In genomic region chr9:44965833-44966466, GRCm38 (mm10) we compare ENCODE assay signal across 8 mouse cellular contexts. TPM values are rescaled to one million over a fixed set of nuclear protein-coding genes. Genes with fewer than 3 reads are reported as not detected.
DNase-seq lines count a peak whose midpoint lies in the region; ATAC-seq and TF ChIP-seq lines count a peak whose summit lies in the region.

No protein-coding gene starts in this region.

- 0 out of 2 replicates have a peak, but pooled peaks cover 3% of the 10 kb centered on the region for H3K27me3 ChIP-seq in kidney, embryonic 14.5 days (ENCODE audit: control insufficient read depth, insufficient read depth, low read length)
- H3K27me3 ChIP-seq in hindbrain, embryonic 13.5 days: peaks cover 6% of the 10 kb centered on the region; the same call in 1 of the 2 replicates
- 0 out of 2 replicates have a peak, but pooled peaks cover 3% of the 10 kb centered on the region for H3K27me3 ChIP-seq in midbrain, embryonic 15.5 days (replicated peaks)

- DNase-seq in kidney, postnatal 4 days: no peak
- DNase-seq in urinary bladder, adult 2 months (ENCODE audit: low spot score): no peak
- no peak for DNase-seq in frontal cortex, postnatal 36 days (ENCODE audit: low spot score in 2 of 2)
- DNase-seq in spleen, postnatal 10 days (ENCODE audit: low spot score in 2 of 2): no peak

- 0 out of 2 replicates have a peak, but pooled peaks have one; percentile 10 for ATAC-seq in kidney, embryonic 14.5 days (ENCODE audit: low FRiP score, low TSS enrichment)
- peak; percentile 67 for ATAC-seq in hindbrain, embryonic 13.5 days (ENCODE audit: low FRiP score)
- ATAC-seq in midbrain, embryonic 15.5 days (replicated peaks): peak; percentile 68

- no peaks in the 10 kb centered on the region for H3K9me3 ChIP-seq in kidney, embryonic 14.5 days (ENCODE audit: control insufficient read depth, low read length)
- no peaks in the 10 kb centered on the region for H3K9me3 ChIP-seq in hindbrain, embryonic 13.5 days
- no peaks in the 10 kb centered on the region for H3K9me3 ChIP-seq in midbrain, embryonic 15.5 days

- no peak overlapping the region for H3K27ac ChIP-seq in kidney, embryonic 14.5 days (ENCODE audit: low read depth, low read length)
- 0 out of 2 replicates have a peak overlapping the region, but pooled peaks have one; percentile 16 for H3K27ac ChIP-seq in bone marrow macrophage, adult 2 months (ENCODE audit: insufficient read depth, low read depth, low read length)
- peak overlapping the region; percentile 71; the same call in 1 of the 2 replicates for H3K27ac ChIP-seq in hindbrain, embryonic 13.5 days
- H3K27ac ChIP-seq in midbrain, embryonic 15.5 days: peak overlapping the region; percentile 80

- peak overlapping the region; percentile 65 for H3K4me2 ChIP-seq in kidney, embryonic 14.5 days (replicated peaks; ENCODE audit: low read depth, low read length)
- peak overlapping the region; percentile 70 for H3K4me2 ChIP-seq in hindbrain, embryonic 13.5 days
- peak overlapping the region; percentile 86 for H3K4me2 ChIP-seq in midbrain, embryonic 15.5 days

- H3K9ac ChIP-seq in kidney, embryonic 14.5 days (ENCODE audit: low read depth, low read length): peak overlapping the region; percentile 19; the same call in 1 of the 2 replicates
- H3K9ac ChIP-seq in hindbrain, embryonic 13.5 days: peak overlapping the region; percentile 66; the same call in 1 of the 2 replicates
- H3K9ac ChIP-seq in midbrain, embryonic 15.5 days: peak overlapping the region; percentile 51

- H3K4me3 ChIP-seq in kidney, embryonic 14.5 days (ENCODE audit: low read length): peak overlapping the region; percentile 65
- H3K4me3 ChIP-seq in bone marrow macrophage, adult 2 months (ENCODE audit: insufficient read depth, low read length): peak overlapping the region; percentile 66
- H3K4me3 ChIP-seq in hindbrain, embryonic 13.5 days: peak overlapping the region; percentile 91
- peak overlapping the region; percentile 93 for H3K4me3 ChIP-seq in midbrain, embryonic 15.5 days

- no peak for TF ChIP-seq CTCF in bone marrow macrophage, adult 2 months (IDR thresholded peaks at IDR 0.05; ENCODE audit: low read depth, low read length)

- peaks cover 14% of the 10 kb centered on the region for H3K4me1 ChIP-seq in kidney, embryonic 14.5 days (ENCODE audit: control insufficient read depth, insufficient read depth, low read length)
- peaks cover 4% of the 10 kb centered on the region for H3K4me1 ChIP-seq in bone marrow macrophage, adult 2 months (ENCODE audit: control insufficient read depth, insufficient read depth, low read length)
- peaks cover 15% of the 10 kb centered on the region for H3K4me1 ChIP-seq in hindbrain, embryonic 13.5 days (replicated peaks)
- H3K4me1 ChIP-seq in midbrain, embryonic 15.5 days: peaks cover 15% of the 10 kb centered on the region

- H3K36me3 ChIP-seq in kidney, embryonic 14.5 days (ENCODE audit: control insufficient read depth, insufficient read depth, low read length): peaks cover 11% of the 10 kb centered on the region
- H3K36me3 ChIP-seq in hindbrain, embryonic 13.5 days: peaks cover 18% of the 10 kb centered on the region
- H3K36me3 ChIP-seq in midbrain, embryonic 15.5 days (replicated peaks): peaks cover 7% of the 10 kb centered on the region; the same call in 1 of the 2 replicates

- WGBS in kidney, embryonic 14.5 days: 17% methylated on average over 10 of the region's 10 CpGs
- 13% methylated on average over 10 of the region's 10 CpGs for WGBS in hindbrain, embryonic 13.5 days
- 13% methylated on average over 10 of the region's 10 CpGs for WGBS in midbrain, embryonic 15.5 days

- TF ChIP-seq POLR2A in bone marrow macrophage, adult 2 months (IDR thresholded peaks at IDR 0.05; ENCODE audit: borderline replicate concordance, low read depth, low read length): no peak

RNA-seq across cellular contexts. Expression of gene Ube4a, which starts 0.6 kb away (rescaled TPM):
- 25.6 and 38.2 TPM in 2 replicates for polyA plus RNA-seq in kidney, embryonic 14.5 days (2014; fragmentation: Nextera tagmentation; extraction: Ambion mirVana)
- 40.7 and 48.0 TPM in 2 replicates for polyA plus RNA-seq in bone marrow macrophage, adult 2 months (2012; ENCODE audit: insufficient read depth, insufficient read length, missing spikeins)
- 35.6 and 37.7 TPM in 2 replicates for polyA plus RNA-seq in hindbrain, embryonic 13.5 days (2015; fragmentation: Nextera tagmentation; extraction: Ambion mirVana)
- 35.7 and 40.5 TPM in 2 replicates for polyA plus RNA-seq in midbrain, embryonic 15.5 days (2015; fragmentation: Nextera tagmentation; extraction: Ambion mirVana)
- polyA plus RNA-seq in urinary bladder, adult 2 months (2012; rRNA removed): 23.2 and 29.1 TPM in 2 replicates

RNA-seq across cellular contexts. Expression of gene Cd3g, which starts 14.3 kb away (rescaled TPM):
- not detected in 2 replicates for polyA plus RNA-seq in kidney, embryonic 14.5 days (2014; fragmentation: Nextera tagmentation; extraction: Ambion mirVana)
- not detected in 2 replicates for polyA plus RNA-seq in bone marrow macrophage, adult 2 months (2012; ENCODE audit: insufficient read depth, insufficient read length, missing spikeins)
- not detected in 2 replicates for polyA plus RNA-seq in hindbrain, embryonic 13.5 days (2015; fragmentation: Nextera tagmentation; extraction: Ambion mirVana)
- not detected in 2 replicates for polyA plus RNA-seq in midbrain, embryonic 15.5 days (2015; fragmentation: Nextera tagmentation; extraction: Ambion mirVana)
- 1.5 and 1.8 TPM in 2 replicates for polyA plus RNA-seq in urinary bladder, adult 2 months (2012; rRNA removed)

RNA-seq across cellular contexts. Expression of gene Cd3d, which starts 15.6 kb away (rescaled TPM):
- polyA plus RNA-seq in kidney, embryonic 14.5 days (2014; fragmentation: Nextera tagmentation; extraction: Ambion mirVana): not detected in 2 replicates
- polyA plus RNA-seq in bone marrow macrophage, adult 2 months (2012; ENCODE audit: insufficient read depth, insufficient read length, missing spikeins): not detected in 2 replicates
- polyA plus RNA-seq in hindbrain, embryonic 13.5 days (2015; fragmentation: Nextera tagmentation; extraction: Ambion mirVana): not detected in 2 replicates
- not detected in 2 replicates for polyA plus RNA-seq in midbrain, embryonic 15.5 days (2015; fragmentation: Nextera tagmentation; extraction: Ambion mirVana)
- 0.55 and 0.68 TPM in 2 replicates for polyA plus RNA-seq in urinary bladder, adult 2 months (2012; rRNA removed)

RNA-seq across cellular contexts. Expression of gene Cd3e, which starts 43.5 kb away (rescaled TPM):
- not detected in 2 replicates for polyA plus RNA-seq in kidney, embryonic 14.5 days (2014; fragmentation: Nextera tagmentation; extraction: Ambion mirVana)
- polyA plus RNA-seq in bone marrow macrophage, adult 2 months (2012; ENCODE audit: insufficient read depth, insufficient read length, missing spikeins): not detected in 2 replicates
- polyA plus RNA-seq in hindbrain, embryonic 13.5 days (2015; fragmentation: Nextera tagmentation; extraction: Ambion mirVana): not detected in 2 replicates
- 0.09 TPM in 1 of 2 replicates, not detected in the other for polyA plus RNA-seq in midbrain, embryonic 15.5 days (2015; fragmentation: Nextera tagmentation; extraction: Ambion mirVana)
- polyA plus RNA-seq in urinary bladder, adult 2 months (2012; rRNA removed): 0.94 and 0.98 TPM in 2 replicates

RNA-seq across cellular contexts. Expression of gene Atp5l, which starts 45.4 kb away (rescaled TPM):
- polyA plus RNA-seq in kidney, embryonic 14.5 days (2014; fragmentation: Nextera tagmentation; extraction: Ambion mirVana): 674 and 931 TPM in 2 replicates
- 311 and 441 TPM in 2 replicates for polyA plus RNA-seq in bone marrow macrophage, adult 2 months (2012; ENCODE audit: insufficient read depth, insufficient read length, missing spikeins)
- polyA plus RNA-seq in hindbrain, embryonic 13.5 days (2015; fragmentation: Nextera tagmentation; extraction: Ambion mirVana): 795 and 863 TPM in 2 replicates
- polyA plus RNA-seq in midbrain, embryonic 15.5 days (2015; fragmentation: Nextera tagmentation; extraction: Ambion mirVana): 670 and 687 TPM in 2 replicates
- polyA plus RNA-seq in urinary bladder, adult 2 months (2012; rRNA removed): 679 and 839 TPM in 2 replicates

Comparison
In these comparisons a context has a peak if more than half of its experiments do, and no peak if none do; other contexts are left out.
1. ATAC-seq: peak in every context shown above with its lines; median percentile 68 in midbrain, embryonic 15.5 days; 67 in hindbrain, embryonic 13.5 days; 10 in kidney, embryonic 14.5 days.